Mouse (Mus musculus) kidney, postnatal 4 days (tissue): ENCODE data around the gene Srpr.
A peak's percentile ranks its signal among the peaks of the same experiment; 100 is the strongest.

Source experiments
- DNase-seq, 2 experiments: peaks; one replicate each; pipeline ENCODE4 v3.0.0; 2021; ENCODE audit warnings: mixed read lengths in 2 of 2

Srpr gene

GRCm38 (mm10) chr9:35263431-35263830, 63.5 kb downstream of the Srpr start:
- no peak for DNase-seq

- no peak for DNase-seq
Observed at GRCm38 (mm10) chr9:35264509-35264908, 64.5 kb downstream of the Srpr start.

GRCm38 (mm10) chr9:35267146-35267975, 67.4 kb downstream of the Srpr start, which contains the start of the genes Fam118b and Rpusd4:
Gene Fam118b, minus strand, starts transcription at chr9:35267805.
Gene Rpusd4, plus strand, starts transcription at chr9:35267865.
- DNase-seq = peak; percentile 94 to 97

GRCm38 (mm10) chr9:35267976-35268715, 68.2 kb downstream of the Srpr start:
- DNase-seq = peak in 1 of 2 experiments; percentile 16

GRCm38 (mm10) chr9:35277855-35278365, 77.9 kb downstream of the Srpr start:
- no peak for DNase-seq

- no peak for DNase-seq
Observed at GRCm38 (mm10) chr9:35278451-35278850, 78.5 kb downstream of the Srpr start.

DNA sequence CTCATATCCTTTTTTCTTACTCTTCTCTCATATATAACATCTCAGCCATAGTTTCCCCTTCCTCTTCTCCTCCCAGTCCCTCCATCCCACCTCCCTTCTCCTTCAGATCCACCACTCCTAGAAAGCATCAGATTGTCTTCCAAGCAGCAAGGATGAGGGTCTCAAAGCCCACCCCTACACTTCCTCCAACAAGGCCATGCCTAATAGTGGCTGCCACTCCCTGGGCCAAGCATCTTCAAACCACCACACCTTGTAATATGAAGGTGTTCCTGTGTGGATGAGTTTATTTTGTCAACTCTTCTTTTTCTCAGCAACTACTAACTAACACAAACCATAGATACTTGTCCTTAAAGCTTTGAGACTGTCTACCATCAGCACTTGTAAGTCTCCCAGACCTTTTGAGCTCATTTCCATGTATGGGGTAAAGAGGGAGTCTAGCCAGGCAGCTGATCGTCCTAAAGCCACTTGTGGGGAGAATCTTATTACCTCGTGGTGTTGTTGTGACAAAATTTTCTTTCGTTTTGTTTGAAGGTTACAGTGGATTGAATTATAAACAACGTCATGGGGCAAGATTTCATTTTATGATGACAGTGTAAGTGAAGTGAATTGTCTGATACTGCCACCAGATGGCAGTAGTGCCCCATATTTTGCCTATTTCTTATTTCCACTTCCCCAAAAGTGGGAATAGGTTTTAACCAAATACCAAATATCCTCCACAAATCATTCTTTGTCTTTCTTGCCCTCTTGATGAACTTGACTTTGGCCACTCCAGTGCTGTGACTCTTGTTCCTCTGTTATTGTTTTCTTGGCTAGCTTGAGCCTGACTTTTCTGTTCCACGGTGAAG, 82.3 kb downstream of the Srpr start:
- peak; percentile 60 to 70 for DNase-seq

GRCm38 (mm10) chr9:35282851-35283200, 82.9 kb downstream of the Srpr start:
- DNase-seq = no peak

GRCm38 (mm10) chr9:35283415-35284069, 83.6 kb downstream of the Srpr start:
- peak; percentile 8 to 22 for DNase-seq

DNA sequence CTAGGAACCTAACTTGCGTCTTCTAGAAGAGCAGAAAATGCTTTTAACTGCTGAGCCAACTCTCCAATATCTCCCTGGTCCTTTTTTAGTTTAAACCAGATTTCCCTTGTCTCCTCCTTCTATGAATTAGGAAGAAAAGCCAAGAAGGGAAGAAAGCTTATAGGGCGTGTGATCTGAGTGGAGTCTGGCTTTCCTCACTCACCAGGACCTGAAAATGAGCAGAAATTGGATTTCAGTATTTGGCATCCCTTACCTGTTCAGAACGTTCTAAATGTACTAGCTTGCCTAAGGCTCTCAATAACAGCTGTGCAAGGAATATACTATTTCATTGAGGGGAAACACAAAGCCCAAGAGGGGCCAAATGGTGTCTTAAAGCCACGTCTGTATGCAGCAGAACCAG, 84.4 kb downstream of the Srpr start:
- DNase-seq = no peak

GRCm38 (mm10) chr9:35286351-35286750, 86.4 kb downstream of the Srpr start:
- DNase-seq = no peak

DNA sequence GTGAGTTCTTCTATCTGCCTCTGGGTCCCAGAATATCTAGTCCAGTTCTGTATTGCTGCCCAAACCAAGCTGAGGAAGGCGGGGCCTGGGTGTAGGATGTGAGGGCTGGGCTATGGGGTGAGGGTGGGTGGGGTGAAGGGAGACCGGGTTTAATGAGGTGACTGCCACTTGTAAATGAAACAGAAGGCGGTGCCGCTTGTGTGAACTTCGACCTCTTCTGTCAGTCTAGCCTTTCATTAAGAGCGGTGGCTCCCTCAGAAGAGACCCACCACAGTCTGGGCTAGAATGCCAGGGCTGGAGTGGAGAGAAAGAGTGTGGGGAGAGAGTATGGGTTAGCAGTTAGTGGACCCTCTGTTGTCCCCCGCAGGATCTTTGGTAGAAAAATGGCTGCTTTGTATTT, 90.0 kb downstream of the Srpr start:
- peak in 1 of 2 experiments; percentile 18 for DNase-seq

DNA sequence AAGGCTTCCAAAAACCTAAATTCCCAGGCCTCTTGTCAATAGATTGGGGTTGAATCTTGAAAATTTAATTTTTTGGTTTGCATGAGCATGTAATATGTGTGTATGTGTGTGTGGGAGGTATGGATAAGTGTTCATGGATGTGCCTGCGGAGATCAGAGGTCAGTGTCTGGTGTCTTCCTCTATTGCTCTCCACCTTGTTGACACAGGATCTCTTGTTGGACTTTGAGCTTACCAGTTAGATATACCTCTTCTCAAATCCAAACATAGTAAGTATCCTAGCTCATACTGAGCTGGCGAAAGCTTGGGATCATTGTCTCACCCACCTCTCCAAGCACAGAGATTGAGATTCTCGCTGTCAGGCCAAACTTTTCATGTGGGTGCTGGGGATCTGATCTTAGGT, 90.4 kb downstream of the Srpr start:
- no peak for DNase-seq

- no peak for DNase-seq
Observed at GRCm38 (mm10) chr9:35290916-35291315, 90.9 kb downstream of the Srpr start.

- no peak for DNase-seq
Observed at GRCm38 (mm10) chr9:35293465-35293864, 93.5 kb downstream of the Srpr start.
